Mouse (Mus musculus) heart, postnatal 25 days (tissue): ENCODE data around the gene Etl4. TPM values are rescaled to one million over a fixed set of nuclear protein-coding genes. Genes with fewer than 3 reads are reported as not detected.
"Not testable (repeated sequence)": the region's sequence is repeated elsewhere in the genome, so short reads cannot be mapped to it uniquely, and the experiment has no call there.

ENCODE experiments used
- DNase-seq: peaks from one replicate; pipeline ENCODE4 v3.0.0; 2022; ENCODE audit warnings: low spot score
- intact Hi-C: fragments of 180-260 bp; cut with DNase I; formaldehyde crosslinking; loops from one replicate; pipeline ENCODE4 v1.15.1; 2025
- total RNA-seq, 2 experiments: library from RNA; stranded (reverse); gene quantifications; 2 replicates each; pipeline ENCODE4 v1.2.3; 2021

Gene Etl4
- total RNA-seq, 2 experiments from 2014 or later: 36.9 to 40.8 TPM

GRCm38 (mm10) chr2:20290982-20291740 is 381.6 kb downstream of the Etl4 start:
- intact Hi-C loops: no loop called here

GRCm38 (mm10) chr2:20291741-20292110 is 382.1 kb downstream of the Etl4 start:
- no peak for DNase-seq
- intact Hi-C loops: no loop called here

More at GRCm38 (mm10) chr2:20290982-20291740, 381.6 kb downstream of the Etl4 start:
- no peak for DNase-seq

- intact Hi-C loops: no loop called here
- no peak for DNase-seq
Observed at GRCm38 (mm10) chr2:20293336-20293735, 383.8 kb downstream of the Etl4 start.

- DNase-seq: no peak
- intact Hi-C loops: no loop called here
Observed at GRCm38 (mm10) chr2:20294596-20294995, 385.0 kb downstream of the Etl4 start.

- intact Hi-C loops: no loop called here
- DNase-seq: no peak
Observed at GRCm38 (mm10) chr2:20302517-20302916, 392.9 kb downstream of the Etl4 start.

- intact Hi-C loops: no loop called here
- no peak for DNase-seq
Observed at GRCm38 (mm10) chr2:20324954-20325353, 415.4 kb downstream of the Etl4 start.

- intact Hi-C loops: no loop called here
- no peak for DNase-seq
Observed at GRCm38 (mm10) chr2:20336176-20336575, 426.6 kb downstream of the Etl4 start.

- intact Hi-C loops: no loop called here
Observed at GRCm38 (mm10) chr2:20339016-20339734, 429.6 kb downstream of the Etl4 start.

GRCm38 (mm10) chr2:20339919-20340318 is 430.3 kb downstream of the Etl4 start:
- intact Hi-C loops: loop anchor here (10.0 kb wide), 1 partner anchor 145 kb away; no protein-coding TSS in a partner anchor
- DNase-seq: no peak

More at GRCm38 (mm10) chr2:20339016-20339734, 429.6 kb downstream of the Etl4 start:
- DNase-seq: no peak

GRCm38 (mm10) chr2:20346873-20347272 is 437.3 kb downstream of the Etl4 start:
- no peak for DNase-seq
- intact Hi-C loops: loop anchor here (10.0 kb wide), 1 partner anchor 138 kb away; no protein-coding TSS in a partner anchor

- DNase-seq: no peak
- intact Hi-C loops: loop anchor here (10.0 kb wide), 1 partner anchor 136 kb away; no protein-coding TSS in a partner anchor
Observed at GRCm38 (mm10) chr2:20349268-20349667, 439.7 kb downstream of the Etl4 start.

- intact Hi-C loops: no loop called here
- no peak for DNase-seq
Observed at GRCm38 (mm10) chr2:20352796-20353195, 443.2 kb downstream of the Etl4 start.

- DNase-seq: no peak
- intact Hi-C loops: no loop called here
Observed at GRCm38 (mm10) chr2:20377026-20377425, 467.4 kb downstream of the Etl4 start.

GRCm38 (mm10) chr2:20380874-20381273 is 471.3 kb downstream of the Etl4 start:
- DNase-seq, intact Hi-C loops: not testable (repeated sequence)

GRCm38 (mm10) chr2:20394083-20394482 is 484.5 kb downstream of the Etl4 start:
- no peak for DNase-seq
- intact Hi-C loops: no loop called here

- DNase-seq: no peak
- intact Hi-C loops: no loop called here
Observed at GRCm38 (mm10) chr2:20396978-20397377, 487.4 kb downstream of the Etl4 start.

- intact Hi-C loops: no loop called here
Observed at GRCm38 (mm10) chr2:20400556-20400955, 491.0 kb downstream of the Etl4 start.

GRCm38 (mm10) chr2:20404395-20404794 is 494.8 kb downstream of the Etl4 start:
- DNase-seq: no peak
- intact Hi-C loops: no loop called here

More at GRCm38 (mm10) chr2:20400556-20400955, 491.0 kb downstream of the Etl4 start:
- no peak for DNase-seq

- intact Hi-C loops: no loop called here
Observed at GRCm38 (mm10) chr2:20407101-20407500, 497.5 kb downstream of the Etl4 start.

GRCm38 (mm10) chr2:20414856-20415255 is 505.3 kb downstream of the Etl4 start:
- intact Hi-C loops: no loop called here
- DNase-seq: no peak

More at GRCm38 (mm10) chr2:20407101-20407500, 497.5 kb downstream of the Etl4 start:
- DNase-seq: no peak
